Mouse (Mus musculus): ENCODE measurements at regions not wholly inside any gene's neighbourhood (a gene's known extent, or its start where the extent isn't known, plus 50 kb on each side); places are given as distances from the start of the nearest gene placed in this dataset.

DNA sequence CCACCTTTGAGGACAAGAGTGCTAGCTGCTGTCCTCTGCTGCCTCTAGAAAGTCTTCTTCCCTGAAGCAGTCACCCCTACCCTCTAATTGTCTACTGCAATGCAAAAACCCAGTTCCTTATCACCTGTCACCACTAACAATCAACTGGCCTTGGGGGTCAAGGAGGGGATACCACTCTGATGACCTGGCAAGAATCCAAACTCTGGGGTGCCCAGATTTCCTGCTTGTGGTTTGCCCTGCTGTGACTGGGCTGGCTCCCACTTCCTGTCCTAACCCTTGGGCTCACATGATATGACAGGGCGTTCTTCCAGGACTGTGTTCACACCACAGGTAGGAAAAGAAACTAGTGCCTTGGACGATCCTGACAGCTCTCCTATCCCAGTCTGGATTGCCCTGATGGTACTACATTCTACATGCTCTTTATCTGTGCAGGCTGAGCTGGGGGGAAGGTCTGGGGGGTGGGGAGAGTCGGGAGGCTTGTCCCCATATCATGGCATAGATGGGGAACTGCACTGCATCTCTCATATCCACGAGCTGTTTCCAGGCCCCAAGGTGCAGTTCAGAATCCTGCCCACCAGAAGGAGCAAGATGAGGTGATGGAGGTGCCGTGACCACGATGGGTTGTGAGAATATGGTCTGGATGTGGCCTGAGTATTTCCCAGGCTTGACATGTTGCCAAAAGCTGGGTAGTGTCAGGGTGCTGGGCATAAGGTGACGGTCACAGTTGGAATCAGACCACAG is 81.0 kb downstream of the Maf start:
- no peak for DNase-seq

- no peak for DNase-seq
Measured at GRCm38 (mm10) chr8:115625072-115625471, 82.5 kb downstream of the Maf start.

- peak; percentile 8 for DNase-seq
Measured at GRCm38 (mm10) chr8:115618049-115618760, 89.4 kb downstream of the Maf start.

DNA sequence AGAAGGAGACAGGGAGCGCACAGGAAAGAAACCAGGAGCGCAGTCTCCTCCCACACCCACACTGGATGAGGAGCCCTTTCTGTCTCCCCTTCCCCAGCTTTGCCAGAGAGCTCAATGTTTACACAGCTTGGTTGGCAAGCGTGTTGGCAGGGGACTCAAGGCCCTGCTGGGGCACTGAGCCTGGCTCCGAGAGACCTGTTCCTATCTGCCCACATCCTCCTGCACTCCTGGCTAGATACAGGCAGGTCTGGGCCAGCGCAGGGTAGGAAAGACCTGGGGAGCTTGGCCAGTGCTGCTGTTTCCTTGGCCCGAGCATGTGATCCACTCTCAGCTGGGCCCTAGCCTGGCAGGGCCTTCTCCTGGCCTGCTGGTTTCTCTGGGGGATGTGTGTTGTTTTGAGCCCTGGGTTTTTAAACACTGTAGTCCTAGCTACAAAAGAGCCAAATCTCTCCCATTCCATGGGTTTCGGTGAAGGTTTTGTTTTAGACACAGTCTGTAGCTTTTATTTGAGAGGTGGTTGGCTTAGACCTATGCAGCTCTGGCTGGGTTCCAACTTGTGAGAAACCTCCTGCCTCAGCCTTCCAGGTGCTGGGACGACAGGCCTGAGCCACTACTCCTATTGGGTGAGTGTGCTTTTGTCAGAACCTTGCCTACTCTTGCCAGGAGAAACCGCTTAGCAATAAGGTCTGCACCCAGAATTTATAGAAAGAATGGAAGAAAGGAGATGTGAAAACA is 90.6 kb downstream of the Maf start:
- peak; percentile 27 for DNase-seq

DNA sequence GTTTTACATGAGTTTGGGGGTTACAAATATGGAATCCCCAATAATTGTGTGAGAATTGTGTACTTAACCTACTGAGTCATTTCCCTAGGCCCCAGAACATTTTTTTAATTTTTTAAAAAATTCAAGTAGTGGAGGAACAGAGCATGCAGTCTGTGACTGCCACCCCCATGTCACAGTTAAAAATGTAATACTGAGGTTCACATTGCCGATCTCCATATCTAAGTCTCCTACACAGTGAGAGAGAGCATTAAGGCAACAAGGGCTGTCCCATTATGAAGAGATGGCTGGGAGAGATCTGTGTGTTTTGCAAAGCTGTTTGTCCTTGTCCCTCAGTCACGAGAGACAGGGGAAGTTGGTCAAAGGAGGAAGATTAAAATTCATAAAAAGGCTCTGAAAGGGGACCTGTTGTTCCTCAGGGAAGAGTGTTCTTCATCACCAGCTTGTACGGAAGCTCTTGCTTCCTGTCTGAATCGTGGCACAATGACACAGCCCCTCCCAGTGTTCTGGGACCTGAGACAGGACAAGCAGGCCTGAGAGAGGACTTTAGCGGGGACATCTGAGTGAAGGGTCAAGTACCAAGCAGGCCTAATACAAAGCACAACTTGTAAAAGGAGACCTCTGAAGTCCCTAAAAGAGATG is 93.5 kb downstream of the Maf start:
- no peak for DNase-seq

- no peak for DNase-seq
Measured at GRCm38 (mm10) chr8:115612119-115612518, 95.5 kb downstream of the Maf start.

DNA sequence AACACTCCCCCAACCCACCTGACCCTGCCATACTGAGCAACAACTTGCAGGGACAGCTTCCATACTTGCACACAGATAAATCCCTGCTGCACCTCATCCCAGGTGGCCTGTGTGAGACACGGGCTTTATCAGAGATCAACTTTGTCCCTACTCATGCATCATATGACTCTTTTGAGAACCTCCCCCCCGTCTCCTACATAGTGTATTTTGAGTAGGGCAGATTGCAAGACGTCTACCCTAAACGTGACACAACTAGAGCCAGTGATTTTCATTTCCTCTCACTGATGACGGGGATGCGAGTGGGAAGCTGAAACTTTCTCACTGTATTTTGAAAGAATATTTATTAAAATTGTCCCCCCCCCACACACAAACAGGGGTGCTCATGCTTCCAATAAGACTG is 107.8 kb downstream of the Maf start:
- no peak for DNase-seq

GRCm38 (mm10) chr8:115597226-115597953 is 110.2 kb downstream of the Maf start:
- DNase-seq: no peak

DNA sequence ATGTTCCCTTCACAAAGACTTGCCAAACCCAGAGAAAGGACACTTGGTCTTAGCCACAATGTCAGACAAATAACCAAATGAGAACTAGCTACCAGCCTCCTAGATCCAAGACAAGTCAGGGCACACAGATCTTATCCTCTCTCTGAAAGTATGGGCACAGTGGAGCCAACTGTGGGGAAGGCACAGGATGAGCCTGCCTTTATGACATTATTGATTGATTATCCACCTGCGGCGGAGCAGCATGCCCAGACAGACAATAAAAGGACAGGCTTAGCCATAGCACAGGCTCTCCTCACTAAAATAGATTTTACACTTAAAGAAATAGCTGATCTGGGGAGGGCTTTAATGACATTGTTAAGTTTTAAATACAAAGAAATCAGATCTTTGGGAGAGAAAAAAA is 117.9 kb downstream of the Maf start:
- no peak for DNase-seq

- no peak for DNase-seq
Measured at GRCm38 (mm10) chr8:115589076-115589475, 118.5 kb downstream of the Maf start.

DNA sequence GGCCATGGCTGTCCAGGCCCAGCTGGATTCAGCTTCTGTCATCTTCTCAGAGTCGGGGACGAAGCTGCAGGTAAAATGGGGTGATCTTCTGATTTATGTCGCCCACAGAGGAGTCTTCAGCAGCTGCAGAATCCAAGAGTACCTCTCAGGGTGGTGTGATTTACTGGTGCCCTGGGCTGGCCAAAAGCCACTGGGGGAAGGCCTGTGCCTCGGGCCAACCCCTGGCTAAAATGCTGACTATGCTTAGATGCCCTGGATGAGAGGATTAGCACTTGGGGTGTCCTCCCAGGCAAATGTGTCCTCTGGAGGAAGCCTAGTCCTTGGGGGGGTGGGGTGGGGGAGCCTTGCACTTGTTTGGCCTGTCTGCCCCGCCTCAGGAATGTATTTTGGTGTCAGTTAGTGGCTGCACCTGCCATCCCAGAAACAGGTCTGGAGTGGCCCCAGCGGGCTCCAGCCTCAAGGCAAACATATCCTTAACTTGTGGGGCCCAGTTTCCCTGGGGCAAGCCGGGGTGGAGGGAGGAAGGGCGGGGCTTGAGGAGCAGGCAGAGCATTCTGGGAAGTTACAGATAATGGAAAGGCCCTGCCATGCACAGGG is 123.2 kb downstream of the Maf start:
- DNase-seq: no peak

DNA sequence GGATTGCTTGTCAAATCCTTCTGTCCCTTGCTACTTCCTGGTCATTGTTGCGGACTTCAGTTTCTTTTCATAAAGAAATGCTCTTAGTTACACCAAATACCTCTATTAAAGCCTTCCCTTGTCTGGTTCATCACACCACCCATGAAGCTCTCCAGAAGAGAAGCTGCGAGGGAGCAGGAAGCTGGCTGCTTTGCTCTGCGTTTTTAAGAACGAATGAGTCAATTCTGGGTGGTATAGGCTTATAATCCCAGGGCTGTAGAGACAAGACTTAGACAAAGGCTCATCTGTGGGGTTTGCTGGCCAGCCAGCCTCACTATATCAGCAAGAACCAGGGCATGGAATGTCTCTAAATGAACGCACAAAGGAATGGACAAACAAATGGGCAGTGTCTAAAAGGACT is 124.4 kb downstream of the Maf start:
- no peak for DNase-seq

- no peak for DNase-seq
Measured at GRCm38 (mm10) chr8:115581940-115582517, 125.6 kb downstream of the Maf start.

- no peak for DNase-seq
Measured at GRCm38 (mm10) chr8:115568394-115568793, 139.2 kb downstream of the Maf start.

DNA sequence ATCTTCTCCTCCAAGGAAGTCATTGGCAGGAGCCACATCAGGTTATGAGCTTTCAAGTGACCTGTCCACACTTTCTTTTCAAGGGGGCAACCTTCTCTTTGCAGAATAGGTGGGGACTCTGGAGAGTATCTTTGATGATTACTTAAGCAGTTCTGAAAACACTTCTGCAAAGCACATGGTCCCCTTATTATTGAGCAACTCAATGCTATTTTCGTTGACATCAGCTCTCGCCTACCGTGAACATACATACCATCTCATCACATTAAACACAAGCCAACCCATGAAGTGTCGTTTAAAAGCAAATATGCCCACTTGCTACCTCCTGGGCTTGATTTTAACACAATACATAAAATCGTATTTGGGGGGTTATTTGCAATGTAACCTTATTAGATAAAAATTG is 141.8 kb downstream of the Maf start:
- DNase-seq: no peak

GRCm38 (mm10) chr8:115562362-115562761 is 145.2 kb downstream of the Maf start:
- no peak for DNase-seq

DNA sequence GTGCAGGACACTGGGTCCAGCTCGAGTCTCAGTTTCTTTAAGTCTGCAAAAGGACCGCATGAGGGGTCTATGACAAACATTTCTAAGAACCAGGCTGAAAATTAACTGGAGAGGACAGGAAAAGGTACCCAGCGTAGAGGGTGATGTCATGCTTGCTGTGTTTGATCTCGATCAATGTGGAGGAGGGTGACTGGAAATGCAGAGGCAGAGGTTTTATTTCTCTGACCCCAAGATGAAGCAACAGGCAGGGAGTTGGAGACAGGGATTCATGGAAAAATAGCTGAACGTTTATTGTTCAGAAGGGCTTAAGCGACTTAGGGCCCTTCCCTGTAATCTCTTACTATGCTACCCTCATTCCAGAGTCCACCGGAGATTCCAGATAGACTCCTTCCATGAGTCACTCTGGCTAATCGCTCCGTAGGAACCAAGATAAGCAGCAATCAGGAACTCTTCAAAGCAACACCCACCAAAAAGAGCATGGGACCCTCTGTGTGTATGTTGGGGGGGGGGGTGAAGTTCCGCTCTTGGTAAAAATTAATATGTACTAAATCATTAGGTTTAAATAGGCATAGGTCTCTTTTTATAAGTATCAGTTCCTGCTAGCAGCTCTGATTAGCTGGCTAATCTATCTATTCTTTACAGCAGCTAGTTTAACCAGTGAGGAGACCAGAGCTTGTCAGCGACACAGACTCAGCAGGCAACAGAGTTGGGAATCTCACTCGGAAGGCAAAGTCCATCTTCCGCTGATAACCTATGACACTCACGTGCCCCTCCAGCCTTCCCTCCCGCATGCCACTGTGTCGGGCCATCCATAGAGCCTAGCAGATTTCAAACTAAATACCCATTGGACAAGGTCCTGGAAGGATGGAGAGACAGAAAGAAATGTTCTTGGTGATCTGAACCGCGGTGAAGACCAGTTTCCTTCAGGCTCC is 146.3 kb downstream of the Maf start:
- no peak for DNase-seq

GRCm38 (mm10) chr8:115555452-115555851 is 152.1 kb downstream of the Maf start:
- no peak for DNase-seq

DNA sequence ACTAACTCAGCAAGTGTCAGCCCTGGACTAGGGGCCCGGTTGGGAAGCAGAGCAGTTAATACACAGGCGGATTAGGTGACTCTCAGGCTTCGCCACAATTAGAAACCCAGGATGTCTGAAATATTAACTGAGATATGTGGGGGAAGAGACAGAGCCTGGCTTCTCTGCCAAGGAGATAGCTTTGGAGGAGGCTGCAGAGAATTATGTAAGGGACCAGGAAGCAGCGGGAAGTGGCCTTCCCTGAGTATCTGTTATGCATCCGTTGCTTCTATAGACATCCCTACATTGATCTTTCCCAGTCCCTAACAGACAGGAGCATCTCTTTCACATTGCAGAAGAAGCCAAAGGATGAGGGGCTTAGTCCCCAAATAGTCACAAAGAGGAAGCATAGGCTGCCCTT is 153.4 kb downstream of the Maf start:
- no peak for DNase-seq

- DNase-seq: no peak
Measured at GRCm38 (mm10) chr8:115551262-115551661, 156.3 kb downstream of the Maf start.
